In genomic region chr9:44483510-44484044, GRCm38 (mm10) we compare ENCODE assay signal across 7 mouse cellular contexts. TPM values are rescaled to one million over a fixed set of nuclear protein-coding genes. Genes with fewer than 3 reads are reported as not detected.
DNase-seq lines count a peak whose midpoint lies in the region; ATAC-seq lines count a peak whose summit lies in the region.

No protein-coding gene starts in this region.

- H3K4me2 ChIP-seq in heart, embryonic 14.5 days (ENCODE audit: low read length): peak overlapping the region; percentile 73

- WGBS in heart, embryonic 14.5 days: under 1% methylated on average over 12 of the region's 12 CpGs

- peak overlapping the region; percentile 56 to 93 for H3K27ac ChIP-seq in heart, embryonic 14.5 days (replicated peaks in 1 of 2; ENCODE audit: control insufficient read depth in 1 of 2, insufficient read depth in 1 of 2, low read depth in 2 of 2, low read length in 2 of 2)

- DNase-seq in CD4-positive, CD25-positive, alpha-beta regulatory T cell, adult 2 months (ENCODE audit: low read depth, low spot score): peak; percentile 58
- peak; percentile 89 for DNase-seq in Muller cell, postnatal 12 days (ENCODE audit: inconsistent ontology term)
- DNase-seq in embryo, embryonic 11 days: peak; percentile 86
- peak; percentile 81 for DNase-seq in kidney, postnatal 10 days
- peak; percentile 83 for DNase-seq in lung, postnatal 10 days
- DNase-seq in spleen, postnatal 4 days (ENCODE audit: low spot score in 2 of 2): peak; percentile 29 to 73

- peak overlapping the region; percentile 68 to 95 for H3K4me3 ChIP-seq in heart, embryonic 14.5 days (ENCODE audit: control insufficient read depth in 1 of 2, insufficient read depth in 1 of 2, low read depth in 1 of 2, low read length in 2 of 2)

- no peaks in the 10 kb centered on the region for H3K36me3 ChIP-seq in heart, embryonic 14.5 days (ENCODE audit: control insufficient read depth, insufficient read depth, low read length)

- peak overlapping the region; percentile 95 for H3K9ac ChIP-seq in heart, embryonic 14.5 days (ENCODE audit: low read length)

- no peaks in the 10 kb centered on the region for H3K27me3 ChIP-seq in heart, embryonic 14.5 days (ENCODE audit: control insufficient read depth, insufficient read depth, low read length)

- no peak for ATAC-seq in heart, embryonic 14.5 days (ENCODE audit: insufficient number of reproducible peaks, insufficient read depth, low FRiP score, low read depth)

- peaks cover 46 to 61% of the 10 kb centered on the region in 2 experiments for H3K4me1 ChIP-seq in heart, embryonic 14.5 days (ENCODE audit: control insufficient read depth in 2 of 2, insufficient read depth in 2 of 2, low read length in 2 of 2)

- no peaks in the 10 kb centered on the region for H3K9me3 ChIP-seq in heart, embryonic 14.5 days (ENCODE audit: control insufficient read depth, low read length)

RNA-seq across cellular contexts. Expression of gene Bcl9l, which starts 1.0 kb away (rescaled TPM):
- 12.1 and 12.5 TPM in 2 replicates for polyA plus RNA-seq in heart, embryonic 14.5 days (2014; fragmentation: Nextera tagmentation; extraction: Ambion mirVana)

RNA-seq across cellular contexts. Expression of gene Upk2, which starts 28.8 kb away (rescaled TPM):
- polyA plus RNA-seq in heart, embryonic 14.5 days (2014; fragmentation: Nextera tagmentation; extraction: Ambion mirVana): not detected in 2 replicates

RNA-seq across cellular contexts. Expression of gene Foxr1, which starts 42.6 kb away (rescaled TPM):
- polyA plus RNA-seq in heart, embryonic 14.5 days (2014; fragmentation: Nextera tagmentation; extraction: Ambion mirVana): not detected in 2 replicates
